Mouse (Mus musculus): ENCODE results near the gene Gm27235. TPM values are rescaled to one million over a fixed set of nuclear protein-coding genes. Genes with fewer than 3 reads are reported as not detected.

Gm27235 gene
- polyA plus RNA-seq (2015; fragmentation: Illumina TruSeq; extraction: RNeasy Lipid Tissue Mini Kit (QIAGEN cat#74804); ENCODE audit: insufficient read depth, low read depth, low replicate concordance) = not detected

GRCm38 (mm10) chr9:35790001-35790400 lies at the start of gene Gm27235, which contains the start of gene D730048I06Rik:
Gm27235 (minus strand) TSS chr9:35790101.
D730048I06Rik (minus strand) TSS chr9:35790112.

GRCm38 (mm10) chr9:35778009-35778408 lies 11.9 kb downstream of the Gm27235 start, which contains the start of gene Gm17727:
Gm17727 (minus strand) TSS chr9:35778109.

GRCm38 (mm10) chr9:35740749-35741148 lies 49.2 kb downstream of the Gm27235 start, which contains the start of gene Gm17677:
Gm17677 (plus strand) TSS chr9:35741049.

Other genes with a start within 250 kb of the Gm27235 start
- 0.15 TPM for gene Ddx25, start 231.6 kb downstream of the Gm27235 start, polyA plus RNA-seq (2015; fragmentation: Illumina TruSeq; extraction: RNeasy Lipid Tissue Mini Kit (QIAGEN cat#74804); ENCODE audit: insufficient read depth, low read depth, low replicate concordance)
- gene Pus3, start 231.5 kb downstream of the Gm27235 start, polyA plus RNA-seq (2015; fragmentation: Illumina TruSeq; extraction: RNeasy Lipid Tissue Mini Kit (QIAGEN cat#74804); ENCODE audit: insufficient read depth, low read depth, low replicate concordance) = 3.5 TPM
- gene Pate2, start 219.8 kb downstream of the Gm27235 start, polyA plus RNA-seq (2015; fragmentation: Illumina TruSeq; extraction: RNeasy Lipid Tissue Mini Kit (QIAGEN cat#74804); ENCODE audit: insufficient read depth, low read depth, low replicate concordance) = not detected
- 1.5 TPM for gene Hyls1, start 219.7 kb downstream of the Gm27235 start, polyA plus RNA-seq (2015; fragmentation: Illumina TruSeq; extraction: RNeasy Lipid Tissue Mini Kit (QIAGEN cat#74804); ENCODE audit: insufficient read depth, low read depth, low replicate concordance)
- gene Pate4, start 178.2 kb downstream of the Gm27235 start, polyA plus RNA-seq (2015; fragmentation: Illumina TruSeq; extraction: RNeasy Lipid Tissue Mini Kit (QIAGEN cat#74804); ENCODE audit: insufficient read depth, low read depth, low replicate concordance) = not detected
- gene Pate3, start 141.9 kb downstream of the Gm27235 start, polyA plus RNA-seq (2015; fragmentation: Illumina TruSeq; extraction: RNeasy Lipid Tissue Mini Kit (QIAGEN cat#74804); ENCODE audit: insufficient read depth, low read depth, low replicate concordance) = not detected
- gene Pate1, start 102.7 kb downstream of the Gm27235 start, polyA plus RNA-seq (2015; fragmentation: Illumina TruSeq; extraction: RNeasy Lipid Tissue Mini Kit (QIAGEN cat#74804); ENCODE audit: insufficient read depth, low read depth, low replicate concordance) = not detected
- gene Gm17677, start 49.1 kb downstream of the Gm27235 start, polyA plus RNA-seq (2015; fragmentation: Illumina TruSeq; extraction: RNeasy Lipid Tissue Mini Kit (QIAGEN cat#74804); ENCODE audit: insufficient read depth, low read depth, low replicate concordance) = not detected
- not detected for gene Gm17727, start 12.0 kb downstream of the Gm27235 start, polyA plus RNA-seq (2015; fragmentation: Illumina TruSeq; extraction: RNeasy Lipid Tissue Mini Kit (QIAGEN cat#74804); ENCODE audit: insufficient read depth, low read depth, low replicate concordance)
- not detected for gene D730048I06Rik, start within 50 bp of the Gm27235 start, polyA plus RNA-seq (2015; fragmentation: Illumina TruSeq; extraction: RNeasy Lipid Tissue Mini Kit (QIAGEN cat#74804); ENCODE audit: insufficient read depth, low read depth, low replicate concordance)
- gene 9230110F15Rik, start 54.0 kb upstream of the Gm27235 start, polyA plus RNA-seq (2015; fragmentation: Illumina TruSeq; extraction: RNeasy Lipid Tissue Mini Kit (QIAGEN cat#74804); ENCODE audit: insufficient read depth, low read depth, low replicate concordance) = not detected
- gene 9230113P08Rik, start 118.3 kb upstream of the Gm27235 start, polyA plus RNA-seq (2015; fragmentation: Illumina TruSeq; extraction: RNeasy Lipid Tissue Mini Kit (QIAGEN cat#74804); ENCODE audit: insufficient read depth, low read depth, low replicate concordance) = not detected